Mouse (Mus musculus): ENCODE results near the gene Samd4. TPM values are rescaled to one million over a fixed set of nuclear protein-coding genes. Genes with fewer than 3 reads are reported as not detected.
"Not testable (repeated sequence)": the region's sequence is repeated elsewhere in the genome, so short reads cannot be mapped to it uniquely, and the experiment has no call there.

The Samd4 gene
- polyA plus RNA-seq, 1 experiment from 2014 or later: 0.34 TPM

DNA sequence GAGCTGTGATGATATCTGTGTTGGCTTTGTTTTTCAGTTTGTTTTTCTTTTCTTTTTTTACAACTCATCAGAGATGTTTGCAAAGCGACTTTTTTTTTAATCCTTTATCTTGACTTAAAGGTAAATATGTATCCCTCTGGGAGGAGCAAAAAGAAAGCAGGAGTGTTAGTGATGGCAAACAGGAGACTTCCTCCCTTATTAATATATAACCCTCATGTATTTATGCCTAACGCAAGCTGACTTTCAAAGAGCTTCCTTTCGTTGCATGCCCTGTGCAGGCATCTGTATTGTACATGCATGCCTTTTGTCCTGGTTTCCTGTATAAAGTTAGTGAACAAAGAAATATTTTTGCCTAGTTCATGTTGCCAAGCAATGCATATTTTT lies 222.5 kb downstream of the Samd4 start:
- H3K27me3 ChIP-seq (ENCODE audit: insufficient read depth, low read length): no peaks in the 10 kb centered on the region
- no peaks in the 10 kb centered on the region for H3K36me3 ChIP-seq (replicated peaks; ENCODE audit: insufficient read depth, low read length)
- H3K9me3 ChIP-seq (ENCODE audit: low read length): no peaks in the 10 kb centered on the region
- H3K9ac ChIP-seq (replicated peaks): no peak overlapping the region
- no peak overlapping the region for H3K27ac ChIP-seq (ENCODE audit: low read depth)
- no peak for TF ChIP-seq EP300 (IDR thresholded peaks at IDR 0.05; ENCODE audit: low read depth)
- TF ChIP-seq CTCF (IDR thresholded peaks at IDR 0.05; ENCODE audit: low read depth): no peak
- H3K4me2 ChIP-seq (ENCODE audit: low read depth, low read length): peak overlapping the region; percentile 66
- ATAC-seq (no peak), DNase-seq (no peak)
- H3K4me3 ChIP-seq (ENCODE audit: low read depth, low read length): no peak overlapping the region
- no peaks in the 10 kb centered on the region for H3K4me1 ChIP-seq (ENCODE audit: insufficient read depth)
- 58% methylated on average over 3 of the region's 3 CpGs for WGBS (ENCODE audit: insufficient replicate concordance)

DNA sequence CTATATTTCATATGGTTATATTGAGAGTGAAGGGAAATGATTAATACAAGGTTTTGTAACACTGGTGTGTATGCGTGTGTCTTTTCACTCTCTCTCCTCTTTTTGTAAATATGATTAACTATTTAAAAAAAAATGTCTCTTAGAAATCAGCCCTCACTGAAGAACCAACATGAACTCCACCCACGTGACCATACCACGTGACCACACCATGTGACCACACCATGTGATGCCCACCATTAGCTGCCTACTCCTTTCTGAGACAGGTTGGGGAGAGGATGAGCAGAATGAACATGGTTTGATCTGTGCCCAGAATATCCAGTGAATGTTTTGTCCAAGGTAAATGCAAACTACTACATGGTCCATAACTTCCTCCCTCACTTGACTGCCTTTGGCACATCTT lies 223.1 kb downstream of the Samd4 start:
- H3K9me3 ChIP-seq (ENCODE audit: low read length): no peaks in the 10 kb centered on the region
- no peaks in the 10 kb centered on the region for H3K4me1 ChIP-seq (ENCODE audit: insufficient read depth)
- H3K4me2 ChIP-seq (ENCODE audit: low read depth, low read length): no peak overlapping the region
- no peaks in the 10 kb centered on the region for H3K27me3 ChIP-seq (ENCODE audit: insufficient read depth, low read length)
- H3K9ac ChIP-seq (replicated peaks): no peak overlapping the region
- H3K4me3 ChIP-seq (ENCODE audit: low read depth, low read length): no peak overlapping the region
- no peak overlapping the region for H3K27ac ChIP-seq (ENCODE audit: low read depth)
- DNase-seq (no peak), ATAC-seq (no peak)
- TF ChIP-seq EP300 (IDR thresholded peaks at IDR 0.05; ENCODE audit: low read depth): no peak
- TF ChIP-seq CTCF (IDR thresholded peaks at IDR 0.05; ENCODE audit: low read depth): no peak
- WGBS (ENCODE audit: insufficient replicate concordance): 78% methylated on average over 3 of the region's 3 CpGs
- H3K36me3 ChIP-seq (replicated peaks; ENCODE audit: insufficient read depth, low read length): no peaks in the 10 kb centered on the region

DNA sequence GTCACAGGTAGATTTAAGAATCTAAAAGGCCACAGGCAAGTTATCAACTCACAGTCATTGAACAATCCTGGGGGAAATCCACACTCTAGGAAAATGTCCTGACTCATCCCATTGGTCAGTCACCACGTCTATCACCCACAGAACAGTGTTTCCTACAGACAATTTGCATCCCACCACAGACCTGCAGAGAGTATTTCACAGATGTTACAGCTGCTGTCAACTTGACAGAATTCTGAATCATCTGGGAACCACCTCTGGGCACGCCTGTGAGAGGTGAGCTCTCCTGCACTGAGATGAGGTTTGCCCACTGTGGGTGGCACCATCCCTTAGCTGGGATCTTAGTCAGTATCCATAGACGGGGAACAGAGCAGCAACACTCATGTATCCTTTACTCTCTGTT lies 224.8 kb downstream of the Samd4 start:
- Histone ChIP-seq H3K27ac (ENCODE audit: low read depth) (no peak overlapping the region), H3K4me2 (ENCODE audit: low read depth, low read length) (no peak overlapping the region), H3K9me3 (ENCODE audit: low read length) (no peaks in the 10 kb centered on the region), H3K4me3 (ENCODE audit: low read depth, low read length) (no peak overlapping the region), H3K27me3 (ENCODE audit: insufficient read depth, low read length) (no peaks in the 10 kb centered on the region), H3K9ac (replicated peaks) (no peak overlapping the region), H3K36me3 (replicated peaks; ENCODE audit: insufficient read depth, low read length) (no peaks in the 10 kb centered on the region), H3K4me1 (ENCODE audit: insufficient read depth) (no peaks in the 10 kb centered on the region)
- ATAC-seq (no peak), DNase-seq (no peak)
- WGBS (ENCODE audit: insufficient replicate concordance): 46% methylated on average over 3 of the region's 3 CpGs
- TF ChIP-seq CTCF (IDR thresholded peaks at IDR 0.05; ENCODE audit: low read depth) (no peak), EP300 (IDR thresholded peaks at IDR 0.05; ENCODE audit: low read depth) (no peak)

DNA sequence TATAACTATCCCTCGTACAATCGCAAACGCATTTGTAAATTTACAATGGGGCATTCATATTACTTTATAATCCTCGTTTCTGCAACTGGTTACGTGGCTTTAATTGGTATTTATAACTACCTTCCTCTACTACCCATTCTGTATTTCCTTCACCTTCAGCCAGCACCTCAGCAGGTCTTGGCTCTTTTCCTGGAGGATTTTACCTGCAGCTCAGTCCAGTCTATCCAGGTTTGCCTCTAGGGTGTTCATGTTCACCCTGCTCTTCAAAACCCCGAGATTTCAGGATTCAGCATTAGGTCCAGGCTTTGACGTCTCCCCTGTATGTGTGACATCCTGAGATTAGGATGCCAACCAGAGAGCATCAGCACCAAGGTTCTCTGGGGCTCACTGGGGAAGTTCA lies 227.7 kb downstream of the Samd4 start:
- not testable (repeated sequence) for H3K4me1 ChIP-seq (ENCODE audit: insufficient read depth); DNase-seq; H3K4me2 ChIP-seq (ENCODE audit: low read depth, low read length); H3K9me3 ChIP-seq (ENCODE audit: low read length); H3K36me3 ChIP-seq (replicated peaks; ENCODE audit: insufficient read depth, low read length); H3K4me3 ChIP-seq (ENCODE audit: low read depth, low read length); H3K9ac ChIP-seq (replicated peaks); H3K27ac ChIP-seq (ENCODE audit: low read depth); H3K27me3 ChIP-seq (ENCODE audit: insufficient read depth, low read length); ATAC-seq
- 76% methylated on average over 7 of the region's 7 CpGs for WGBS (ENCODE audit: insufficient replicate concordance)

DNA sequence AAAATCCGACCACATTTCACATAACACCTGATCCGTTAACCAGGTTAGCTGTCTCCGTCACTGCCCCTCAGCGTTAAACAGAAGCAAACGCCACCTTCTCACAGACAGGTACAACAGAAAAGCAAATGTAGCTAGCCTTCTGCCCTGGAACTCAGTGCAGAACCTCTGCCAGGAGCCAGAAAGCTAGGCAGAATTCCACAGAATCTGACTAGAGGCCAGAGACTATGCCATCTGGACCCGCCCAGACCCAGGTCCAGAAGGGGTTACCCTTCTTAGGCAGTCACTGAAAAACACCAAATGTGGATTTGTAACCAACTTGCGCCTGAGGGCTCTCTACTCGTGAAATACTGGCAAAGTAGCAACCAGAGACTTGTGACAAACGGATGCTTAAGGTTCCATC lies 228.7 kb downstream of the Samd4 start:
- H3K4me3 ChIP-seq (ENCODE audit: low read depth, low read length): no peak overlapping the region
- no peak overlapping the region for H3K9ac ChIP-seq (replicated peaks)
- DNase-seq (no peak), ATAC-seq (no peak)
- no peak overlapping the region for H3K4me2 ChIP-seq (ENCODE audit: low read depth, low read length)
- 47% methylated on average over 9 of the region's 9 CpGs for WGBS (ENCODE audit: insufficient replicate concordance)
- TF ChIP-seq EP300 (IDR thresholded peaks at IDR 0.05; ENCODE audit: low read depth) (no peak), CTCF (IDR thresholded peaks at IDR 0.05; ENCODE audit: low read depth) (no peak)
- no peaks in the 10 kb centered on the region for H3K9me3 ChIP-seq (ENCODE audit: low read length)
- no peaks in the 10 kb centered on the region for H3K4me1 ChIP-seq (ENCODE audit: insufficient read depth)
- H3K36me3 ChIP-seq (replicated peaks; ENCODE audit: insufficient read depth, low read length): no peaks in the 10 kb centered on the region
- no peaks in the 10 kb centered on the region for H3K27me3 ChIP-seq (ENCODE audit: insufficient read depth, low read length)
- no peak overlapping the region for H3K27ac ChIP-seq (ENCODE audit: low read depth)

DNA sequence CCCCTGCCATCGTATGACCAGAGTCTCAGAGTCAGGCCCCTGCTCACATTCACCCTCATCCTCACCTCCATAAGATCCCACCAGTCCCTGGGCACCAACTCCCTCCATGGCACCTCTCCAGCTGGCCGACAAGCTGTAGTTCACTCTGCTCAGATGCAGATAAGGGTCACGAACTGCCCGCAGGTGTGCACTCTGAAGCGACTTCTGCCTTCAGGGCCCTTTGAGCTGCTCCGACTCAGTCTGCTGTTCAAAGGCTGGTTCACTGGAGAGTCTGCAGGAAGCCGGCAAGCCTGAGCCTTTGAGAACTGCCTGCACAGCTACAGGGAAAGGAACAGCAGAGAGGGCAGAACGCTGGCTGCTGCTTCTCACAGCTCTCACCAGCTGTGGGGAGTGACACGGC lies 232.5 kb downstream of the Samd4 start:
- H3K4me3 ChIP-seq (ENCODE audit: low read depth, low read length): no peak overlapping the region
- WGBS (ENCODE audit: insufficient replicate concordance): 67% methylated on average over 9 of the region's 9 CpGs
- H3K9me3 ChIP-seq (ENCODE audit: low read length): no peaks in the 10 kb centered on the region
- H3K4me1 ChIP-seq (ENCODE audit: insufficient read depth): no peaks in the 10 kb centered on the region
- H3K4me2 ChIP-seq (ENCODE audit: low read depth, low read length): no peak overlapping the region
- H3K27ac ChIP-seq (ENCODE audit: low read depth): no peak overlapping the region
- no peaks in the 10 kb centered on the region for H3K27me3 ChIP-seq (ENCODE audit: insufficient read depth, low read length)
- DNase-seq: no peak
- H3K9ac ChIP-seq (replicated peaks): no peak overlapping the region
- no peaks in the 10 kb centered on the region for H3K36me3 ChIP-seq (replicated peaks; ENCODE audit: insufficient read depth, low read length)
- ATAC-seq: no peak
- TF ChIP-seq CTCF (IDR thresholded peaks at IDR 0.05; ENCODE audit: low read depth) (no peak), EP300 (IDR thresholded peaks at IDR 0.05; ENCODE audit: low read depth) (no peak)

DNA sequence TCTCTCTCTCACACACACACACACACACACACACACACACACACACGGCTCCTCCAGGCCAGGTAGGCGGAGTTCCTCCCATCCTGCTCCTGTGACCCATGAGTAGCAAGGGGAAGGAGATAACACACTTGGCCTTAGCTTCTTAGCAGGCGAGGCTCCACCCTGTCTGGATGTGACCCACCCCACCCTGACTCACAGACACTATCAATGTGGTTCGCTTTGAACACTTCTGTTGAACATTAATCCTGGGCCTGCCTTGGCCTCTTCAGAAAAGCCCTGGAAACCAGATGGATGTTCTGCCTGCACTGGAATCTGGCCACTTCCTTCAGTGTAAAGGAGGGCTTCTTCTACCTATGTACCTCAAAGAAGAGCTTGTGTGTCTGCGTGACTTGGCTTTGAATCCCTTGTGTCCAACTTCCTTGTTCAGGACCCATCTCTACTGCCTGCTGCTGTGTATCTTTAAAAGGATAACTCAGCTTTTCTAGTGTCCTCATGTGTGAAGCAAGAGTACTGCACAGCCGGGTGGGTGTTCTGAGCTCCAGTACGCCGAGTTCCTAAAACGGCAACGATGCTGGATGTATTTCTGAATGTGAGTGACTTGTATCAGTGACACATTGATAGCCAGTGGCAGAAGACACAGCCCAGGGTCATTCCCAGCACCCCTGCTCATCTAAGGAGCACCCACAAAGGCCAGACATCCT lies 233.6 kb downstream of the Samd4 start:
- Histone ChIP-seq H3K27ac (ENCODE audit: low read depth) (no peak overlapping the region), H3K27me3 (ENCODE audit: insufficient read depth, low read length) (no peaks in the 10 kb centered on the region), H3K36me3 (replicated peaks; ENCODE audit: insufficient read depth, low read length) (no peaks in the 10 kb centered on the region), H3K4me2 (ENCODE audit: low read depth, low read length) (no peak overlapping the region), H3K4me3 (ENCODE audit: low read depth, low read length) (no peak overlapping the region), H3K9ac (replicated peaks) (no peak overlapping the region), H3K4me1 (ENCODE audit: insufficient read depth) (no peaks in the 10 kb centered on the region), H3K9me3 (ENCODE audit: low read length) (no peaks in the 10 kb centered on the region)
- TF ChIP-seq CTCF (IDR thresholded peaks at IDR 0.05; ENCODE audit: low read depth) (no peak), EP300 (IDR thresholded peaks at IDR 0.05; ENCODE audit: low read depth) (no peak)
- peak; percentile 24 for DNase-seq
- peak; percentile 59; the same call in 1 of the 2 replicates for ATAC-seq
- WGBS (ENCODE audit: insufficient replicate concordance): 58% methylated on average over 10 of the region's 10 CpGs
